Mouse (Mus musculus) megakaryocyte, embryonic 14.5 days (primary cell): ENCODE results near the gene Cep128. TPM values are rescaled to one million over a fixed set of nuclear protein-coding genes. Genes with fewer than 3 reads are reported as not detected.

Source experiments
- H3K27me3 ChIP-seq: replicated peaks from 2 replicates; pipeline ENCODE3; 2012; ENCODE audit warnings: inconsistent platforms
- H3K36me3 ChIP-seq: replicated peaks from 2 replicates; pipeline ENCODE3; 2012; ENCODE audit warnings: low read length, inconsistent platforms, mixed read lengths
- H3K4me1 ChIP-seq: 2 replicates; pipeline ENCODE4 v1.6.1; 2012; ENCODE audit warnings: inconsistent platforms
- H3K4me3 ChIP-seq: replicated peaks from 2 replicates; pipeline ENCODE3; 2012; ENCODE audit warnings: moderate library complexity, mild to moderate bottlenecking, inconsistent platforms
- H3K9me3 ChIP-seq: 2 replicates; pipeline ENCODE4 v1.6.1; 2012; ENCODE audit warnings: inconsistent platforms
- FLI1 ChIP-seq: IDR thresholded peaks from 2 replicates; pipeline ENCODE4 v1.6.1; 2012; ENCODE audit warnings: low read length, inconsistent platforms, mixed read lengths
- GATA1 ChIP-seq: IDR thresholded peaks from 3 replicates; pipeline ENCODE4 v1.6.1; 2012; ENCODE audit warnings: mixed read lengths, low read length, inconsistent platforms, borderline replicate concordance
- polyA plus RNA-seq: library from polyadenylated mRNA; stranded (reverse); fragments of >175 nt; gene quantifications from 2 replicates; pipeline ENCODE4 v1.2.3, GENCODE M21; 2012; ENCODE audit warnings: low replicate concordance; ENCODE audit not compliant: insufficient read depth

Cep128 gene
- polyA plus RNA-seq = 0.85 TPM in 1 of 2 replicates, not detected in the other

GRCm38 (mm10) chr12:91384281-91385017, at the start of gene Cep128, which contains the start of gene Tshr:
TSS of gene Cep128 (minus strand) at chr12:91384409.
TSS of gene Tshr (plus strand) at chr12:91384563.
- H3K36me3 ChIP-seq = peaks cover 15% of the 10 kb centered on the region
- H3K4me1 ChIP-seq = peaks cover 15% of the 10 kb centered on the region
- H3K9me3 ChIP-seq = no peaks in the 10 kb centered on the region
- no peaks in the 10 kb centered on the region for H3K27me3 ChIP-seq
- peak within 1 kb of the TSS; percentile 100 for H3K4me3 ChIP-seq
- TF ChIP-seq FLI1 (no peak), GATA1 (no peak)

- TF ChIP-seq GATA1 (no peak), FLI1 (no peak)
- Histone ChIP-seq H3K27me3 (peaks cover 3% of the 10 kb centered on the region), H3K4me1 (peaks cover 3% of the 10 kb centered on the region; the same call in 1 of the 2 replicates), H3K4me3 (no peak overlapping the region), H3K9me3 (no peaks in the 10 kb centered on the region), H3K36me3 (no peaks in the 10 kb centered on the region)
Observed at GRCm38 (mm10) chr12:91427129-91427528, 42.9 kb upstream of the Cep128 start.

- TF ChIP-seq GATA1 = no peak
- TF ChIP-seq FLI1 = no peak
- Histone ChIP-seq H3K36me3 (no peaks in the 10 kb centered on the region), H3K4me3 (no peak overlapping the region), H3K4me1 (peaks cover 3% of the 10 kb centered on the region; the same call in 1 of the 2 replicates), H3K27me3 (peaks cover 4% of the 10 kb centered on the region), H3K9me3 (no peaks in the 10 kb centered on the region)
Observed at GRCm38 (mm10) chr12:91426499-91426898, 42.3 kb upstream of the Cep128 start.

- H3K36me3 ChIP-seq = no peaks in the 10 kb centered on the region
- peaks cover 3% of the 10 kb centered on the region; the same call in 1 of the 2 replicates for H3K4me1 ChIP-seq
- no peak for TF ChIP-seq GATA1
- no peak for TF ChIP-seq FLI1
- H3K9me3 ChIP-seq = no peaks in the 10 kb centered on the region
- H3K4me3 ChIP-seq = no peak overlapping the region
- peaks cover 7% of the 10 kb centered on the region for H3K27me3 ChIP-seq
Observed at GRCm38 (mm10) chr12:91423125-91423820, 39.1 kb upstream of the Cep128 start.

- Histone ChIP-seq H3K36me3 (no peaks in the 10 kb centered on the region), H3K4me1 (peaks cover 3% of the 10 kb centered on the region; the same call in 1 of the 2 replicates), H3K27me3 (peaks cover 10% of the 10 kb centered on the region), H3K4me3 (no peak overlapping the region), H3K9me3 (0 out of 2 replicates have a peak, but pooled peaks cover 5% of the 10 kb centered on the region)
- TF ChIP-seq GATA1 (no peak), FLI1 (no peak)
Observed at GRCm38 (mm10) chr12:91421272-91421671, 37.1 kb upstream of the Cep128 start.

- Histone ChIP-seq H3K27me3 (peaks cover 10% of the 10 kb centered on the region), H3K4me3 (no peak overlapping the region), H3K36me3 (no peaks in the 10 kb centered on the region), H3K4me1 (peaks cover 3% of the 10 kb centered on the region; the same call in 1 of the 2 replicates), H3K9me3 (peaks cover 9% of the 10 kb centered on the region)
- TF ChIP-seq GATA1 (no peak), FLI1 (no peak)
Observed at GRCm38 (mm10) chr12:91418791-91419190, 34.6 kb upstream of the Cep128 start.

GRCm38 (mm10) chr12:91416828-91417227, 32.6 kb upstream of the Cep128 start:
- H3K9me3 ChIP-seq = peaks cover 9% of the 10 kb centered on the region
- H3K4me1 ChIP-seq = no peaks in the 10 kb centered on the region
- TF ChIP-seq FLI1 (no peak), GATA1 (no peak)
- H3K36me3 ChIP-seq = no peaks in the 10 kb centered on the region
- no peak overlapping the region for H3K4me3 ChIP-seq
- H3K27me3 ChIP-seq = peaks cover 7% of the 10 kb centered on the region

- TF ChIP-seq GATA1 (no peak), FLI1 (no peak)
- Histone ChIP-seq H3K9me3 (peaks cover 9% of the 10 kb centered on the region), H3K4me1 (no peaks in the 10 kb centered on the region), H3K36me3 (no peaks in the 10 kb centered on the region), H3K4me3 (no peak overlapping the region), H3K27me3 (peaks cover 4% of the 10 kb centered on the region)
Observed at GRCm38 (mm10) chr12:91415112-91415511, 30.9 kb upstream of the Cep128 start.

- H3K36me3 ChIP-seq = no peaks in the 10 kb centered on the region
- H3K9me3 ChIP-seq = peaks cover 8% of the 10 kb centered on the region
- peaks cover 3% of the 10 kb centered on the region for H3K27me3 ChIP-seq
- no peak for TF ChIP-seq FLI1
- TF ChIP-seq GATA1 = no peak
- no peak overlapping the region for H3K4me3 ChIP-seq
- no peaks in the 10 kb centered on the region for H3K4me1 ChIP-seq
Observed at GRCm38 (mm10) chr12:91412461-91413182, 28.4 kb upstream of the Cep128 start.

GRCm38 (mm10) chr12:91410306-91410705, 26.1 kb upstream of the Cep128 start:
- H3K36me3 ChIP-seq = no peaks in the 10 kb centered on the region
- no peak for TF ChIP-seq FLI1
- TF ChIP-seq GATA1 = no peak

More at GRCm38 (mm10) chr12:91410306-91410705, 26.1 kb upstream of the Cep128 start:
- Histone ChIP-seq H3K4me3 (no peak overlapping the region), H3K4me1 (no peaks in the 10 kb centered on the region), H3K9me3 (peaks cover 5% of the 10 kb centered on the region), H3K27me3 (peaks cover 2% of the 10 kb centered on the region)
